Mouse (Mus musculus) hindbrain, embryonic 16.5 days (tissue): ENCODE measurements around the gene Ube2h. TPM values are rescaled to one million over a fixed set of nuclear protein-coding genes. Genes with fewer than 3 reads are reported as not detected.

ENCODE experiments used
- ATAC-seq: fragments of 200-750 bp; cut with Nextera tagmentation; 2 replicates; pipeline ENCODE4 v1.8.0; 2017; ENCODE audit warnings: moderate TSS enrichment, moderate library complexity
- H3K27ac ChIP-seq: fragments of 300-500 bp; sonication (generic); 2 replicates; pipeline ENCODE4 v1.5.1; 2014; ENCODE audit warnings: low read depth, mild to moderate bottlenecking, control low read depth, low read length, moderate library complexity
- H3K27me3 ChIP-seq: fragments of 300-500 bp; sonication (generic); replicated peaks from 2 replicates; pipeline ENCODE4 v1.6.1; 2014; ENCODE audit warnings: low read length; ENCODE audit not compliant: control insufficient read depth, insufficient read depth
- H3K36me3 ChIP-seq: fragments of 300-500 bp; sonication (generic); 2 replicates; pipeline ENCODE4 v1.6.1; 2014; ENCODE audit warnings: mild to moderate bottlenecking, low read length, moderate library complexity, mixed read lengths; ENCODE audit not compliant: control insufficient read depth, insufficient read depth
- H3K4me1 ChIP-seq: fragments of 300-500 bp; sonication (generic); 2 replicates; pipeline ENCODE4 v1.6.1; 2014; ENCODE audit warnings: low read depth, low read length; ENCODE audit not compliant: control insufficient read depth, insufficient read depth
- H3K4me2 ChIP-seq: fragments of 300-500 bp; sonication (generic); 2 replicates; pipeline ENCODE4 v1.6.1; 2014; ENCODE audit warnings: mild to moderate bottlenecking, low read length, control low read depth, moderate library complexity
- H3K4me3 ChIP-seq: fragments of 300-500 bp; sonication (generic); 2 replicates; pipeline ENCODE4 v1.5.1; 2014; ENCODE audit warnings: mild to moderate bottlenecking, low read length, control low read depth, moderate library complexity
- H3K9ac ChIP-seq: fragments of 300-500 bp; sonication (generic); 2 replicates; pipeline ENCODE4 v1.6.1; 2014; ENCODE audit warnings: low read depth, mild to moderate bottlenecking, control low read depth, low read length, moderate library complexity
- H3K9me3 ChIP-seq: fragments of 300-500 bp; sonication (generic); 2 replicates; pipeline ENCODE4 v1.6.1; 2014; ENCODE audit warnings: mild to moderate bottlenecking, low read length, moderate library complexity; ENCODE audit not compliant: control insufficient read depth
- WGBS: fragments of 180-500 bp; shearing (Covaris S2); extraction: QIAGEN DNeasy Blood & Tissue Kit; methylation state at CpG from one replicate; pipeline ENCODE4 v1.1.7; 2014; 5-methylcytosine and 5-hydroxymethylcytosine counted together
- polyA plus RNA-seq: library from polyadenylated mRNA; unstranded; fragments of >200 nt; fragmentation: Nextera tagmentation; extraction: Ambion mirVana; gene quantifications from 2 replicates; pipeline ENCODE4 v1.2.1, GENCODE M21; 2015

The Ube2h gene
- polyA plus RNA-seq, 1 experiment from 2014 or later = 53.1 TPM

DNA sequence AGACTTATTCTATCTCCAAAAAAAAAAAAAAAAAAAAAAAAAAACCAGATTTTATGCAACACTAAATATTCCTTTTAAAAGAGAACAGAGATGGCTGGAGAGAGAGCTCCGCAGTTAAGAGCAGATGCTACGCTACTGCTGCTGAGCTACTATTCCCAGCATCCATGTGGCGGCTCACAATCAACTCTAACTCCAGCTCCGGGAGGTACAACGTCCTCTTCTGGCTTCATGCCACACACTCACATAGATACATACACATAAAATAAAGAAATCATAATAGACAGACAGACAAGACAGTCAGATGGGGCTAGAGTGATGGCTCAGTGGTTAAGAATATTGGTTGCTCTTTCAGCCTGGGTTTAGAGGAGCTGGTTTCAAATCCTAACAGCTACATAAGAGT is 58.9 kb downstream of the Ube2h start:
- H3K27me3 ChIP-seq = no peaks in the 10 kb centered on the region
- H3K4me1 ChIP-seq = no peaks in the 10 kb centered on the region
- H3K9ac ChIP-seq = no peak overlapping the region
- no peak overlapping the region for H3K4me2 ChIP-seq
- no peak for ATAC-seq
- H3K9me3 ChIP-seq = no peaks in the 10 kb centered on the region
- no peak overlapping the region for H3K27ac ChIP-seq
- no peaks in the 10 kb centered on the region; the same call in 1 of the 2 replicates for H3K36me3 ChIP-seq
- no peak overlapping the region for H3K4me3 ChIP-seq
- 84% methylated on average over 5 of the region's 5 CpGs for WGBS

GRCm38 (mm10) chr6:30243347-30244007 is 60.9 kb downstream of the Ube2h start:
- ATAC-seq = no peak
- no peaks in the 10 kb centered on the region for H3K27me3 ChIP-seq
- 95% methylated on average over 9 of the region's 9 CpGs for WGBS
- no peaks in the 10 kb centered on the region for H3K4me1 ChIP-seq
- no peak overlapping the region for H3K4me2 ChIP-seq
- H3K4me3 ChIP-seq = no peak overlapping the region
- no peaks in the 10 kb centered on the region; the same call in 1 of the 2 replicates for H3K36me3 ChIP-seq
- H3K9ac ChIP-seq = no peak overlapping the region
- no peaks in the 10 kb centered on the region for H3K9me3 ChIP-seq
- no peak overlapping the region for H3K27ac ChIP-seq

DNA sequence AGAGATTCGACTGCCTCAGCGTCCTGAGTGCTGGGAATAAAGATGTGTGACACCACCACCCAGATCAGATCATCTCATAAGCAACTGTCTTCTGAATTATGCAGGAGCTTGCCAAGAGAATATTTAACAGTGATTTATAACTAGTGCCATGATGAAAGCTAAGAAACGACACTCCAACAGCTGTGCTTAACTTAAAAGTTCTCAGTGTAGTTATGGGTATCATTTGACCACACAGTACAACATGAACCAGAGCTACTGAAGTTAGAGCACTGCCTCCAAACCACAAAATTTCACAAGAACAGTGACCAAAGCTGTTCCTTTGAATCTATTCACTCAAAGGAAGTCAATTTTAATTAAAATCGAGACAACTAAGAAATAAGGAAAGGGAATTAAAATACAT is 61.4 kb downstream of the Ube2h start:
- Histone ChIP-seq H3K4me3 (no peak overlapping the region), H3K9ac (no peak overlapping the region), H3K27me3 (no peaks in the 10 kb centered on the region), H3K4me2 (no peak overlapping the region), H3K27ac (no peak overlapping the region), H3K36me3 (no peaks in the 10 kb centered on the region; the same call in 1 of the 2 replicates), H3K4me1 (no peaks in the 10 kb centered on the region), H3K9me3 (no peaks in the 10 kb centered on the region)
- ATAC-seq = no peak
- WGBS = 86% methylated on average over 4 of the region's 4 CpGs

DNA sequence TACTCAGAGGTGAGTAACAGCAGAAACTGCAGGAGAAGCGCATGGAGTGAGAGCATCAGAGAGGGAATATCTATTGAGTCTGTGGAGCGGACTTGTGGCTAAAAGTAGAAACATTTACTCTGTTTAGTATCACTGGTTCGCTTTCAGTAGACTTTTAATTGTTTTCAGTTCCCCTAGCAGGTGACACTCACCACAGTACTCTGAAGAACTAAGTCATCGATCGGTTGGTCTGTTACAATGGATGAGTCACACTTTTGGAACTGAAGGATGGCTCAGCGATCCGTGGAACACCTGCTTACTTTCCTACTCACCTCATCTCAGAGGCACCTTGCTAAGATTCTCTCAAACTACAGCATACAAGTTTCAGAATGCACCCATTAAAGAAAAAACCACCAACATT is 64.2 kb downstream of the Ube2h start:
- no peaks in the 10 kb centered on the region for H3K4me1 ChIP-seq
- no peak overlapping the region for H3K27ac ChIP-seq
- H3K27me3 ChIP-seq = no peaks in the 10 kb centered on the region
- no peak overlapping the region for H3K4me3 ChIP-seq
- no peak overlapping the region for H3K4me2 ChIP-seq
- no peaks in the 10 kb centered on the region for H3K9me3 ChIP-seq
- 95% methylated on average over 7 of the region's 7 CpGs for WGBS
- no peak for ATAC-seq
- H3K36me3 ChIP-seq = no peaks in the 10 kb centered on the region; the same call in 1 of the 2 replicates
- no peak overlapping the region for H3K9ac ChIP-seq

- Histone ChIP-seq H3K4me3 (no peak overlapping the region), H3K27me3 (no peaks in the 10 kb centered on the region), H3K4me1 (no peaks in the 10 kb centered on the region), H3K4me2 (no peak overlapping the region), H3K9ac (no peak overlapping the region), H3K9me3 (no peaks in the 10 kb centered on the region), H3K27ac (no peak overlapping the region), H3K36me3 (no peaks in the 10 kb centered on the region; the same call in 1 of the 2 replicates)
- 85% methylated on average over 6 of the region's 6 CpGs for WGBS
- no peak for ATAC-seq
Measured at GRCm38 (mm10) chr6:30239207-30239606, 65.1 kb downstream of the Ube2h start.

- H3K4me2 ChIP-seq = no peak overlapping the region
- H3K9me3 ChIP-seq = no peaks in the 10 kb centered on the region
- no peaks in the 10 kb centered on the region for H3K4me1 ChIP-seq
- no peak for ATAC-seq
- no peaks in the 10 kb centered on the region for H3K27me3 ChIP-seq
- H3K36me3 ChIP-seq = peaks cover 2% of the 10 kb centered on the region; the same call in 1 of the 2 replicates
- H3K27ac ChIP-seq = no peak overlapping the region
- H3K4me3 ChIP-seq = no peak overlapping the region
- WGBS = 98% methylated on average over 2 of the region's 2 CpGs
- no peak overlapping the region for H3K9ac ChIP-seq
Measured at GRCm38 (mm10) chr6:30238079-30238478, 66.3 kb downstream of the Ube2h start.

DNA sequence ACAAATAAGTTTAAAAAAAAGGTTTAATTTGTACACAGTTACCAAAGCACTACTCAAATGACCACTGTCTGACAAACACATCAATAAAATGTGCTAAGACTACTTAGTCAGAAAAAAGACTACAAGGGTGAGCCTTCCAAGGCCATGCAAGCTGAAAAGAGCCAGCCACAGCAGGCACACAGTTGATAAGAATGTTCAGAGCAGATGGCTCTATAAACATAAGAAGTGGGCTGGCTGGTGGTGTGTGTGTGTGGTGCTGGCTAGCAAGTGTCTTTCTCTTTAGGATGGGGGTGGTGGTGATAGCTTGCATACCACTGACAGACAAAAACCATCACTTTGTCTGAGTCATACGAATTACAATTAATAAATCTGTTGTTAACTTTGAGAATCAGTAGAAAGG is 67.8 kb downstream of the Ube2h start:
- no peaks in the 10 kb centered on the region for H3K9me3 ChIP-seq
- H3K27me3 ChIP-seq = no peaks in the 10 kb centered on the region
- H3K27ac ChIP-seq = no peak overlapping the region
- 87% methylated on average over 1 of the region's 1 CpGs for WGBS
- no peak overlapping the region for H3K4me3 ChIP-seq
- ATAC-seq = no peak
- H3K36me3 ChIP-seq = peaks cover 2% of the 10 kb centered on the region; the same call in 1 of the 2 replicates
- H3K4me2 ChIP-seq = no peak overlapping the region
- H3K9ac ChIP-seq = no peak overlapping the region
- H3K4me1 ChIP-seq = no peaks in the 10 kb centered on the region

DNA sequence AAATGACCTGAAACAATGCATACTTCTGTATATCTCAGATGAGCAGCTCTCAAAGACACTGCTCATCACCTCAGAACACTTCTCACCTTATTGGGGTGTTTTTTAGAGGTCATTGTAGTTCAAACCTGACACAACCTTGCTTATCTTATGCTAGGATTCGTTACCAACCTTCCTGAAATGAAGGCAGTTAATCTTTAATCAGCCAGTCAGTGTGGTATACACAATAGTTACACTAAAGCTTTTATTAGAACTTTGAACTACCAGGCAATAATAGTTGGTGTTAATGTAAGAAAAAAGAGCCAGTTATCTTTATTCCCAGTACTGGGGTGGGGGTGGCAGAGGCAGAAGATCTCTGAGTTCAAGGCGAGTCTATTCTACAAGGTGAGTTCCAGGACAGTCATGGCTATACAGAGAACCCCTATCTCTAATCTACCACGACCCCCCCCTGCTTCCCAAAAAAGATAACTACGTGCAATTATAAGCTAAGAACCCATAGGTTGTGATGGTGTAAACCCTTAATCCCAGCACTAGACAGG is 72.5 kb downstream of the Ube2h start:
- Histone ChIP-seq H3K27me3 (no peaks in the 10 kb centered on the region), H3K27ac (no peak overlapping the region), H3K4me1 (no peaks in the 10 kb centered on the region), H3K9me3 (no peaks in the 10 kb centered on the region), H3K4me3 (no peak overlapping the region), H3K9ac (no peak overlapping the region), H3K4me2 (no peak overlapping the region), H3K36me3 (0 out of 2 replicates have a peak, but pooled peaks cover 2% of the 10 kb centered on the region)
- no peak for ATAC-seq
- 91% methylated on average over 4 of the region's 4 CpGs for WGBS

- Histone ChIP-seq H3K4me2 (no peak overlapping the region), H3K36me3 (0 out of 2 replicates have a peak, but pooled peaks cover 2% of the 10 kb centered on the region), H3K27ac (no peak overlapping the region), H3K9ac (no peak overlapping the region), H3K4me3 (no peak overlapping the region), H3K27me3 (no peaks in the 10 kb centered on the region), H3K9me3 (no peaks in the 10 kb centered on the region), H3K4me1 (no peaks in the 10 kb centered on the region)
- WGBS = 92% methylated on average over 7 of the region's 7 CpGs
- no peak for ATAC-seq
Measured at GRCm38 (mm10) chr6:30230246-30230645, 74.1 kb downstream of the Ube2h start.
